Mouse (Mus musculus): ENCODE measurements around the gene Olfr214. TPM values are rescaled to one million over a fixed set of nuclear protein-coding genes. Genes with fewer than 3 reads are reported as not detected.
A peak's percentile ranks its signal among the peaks of the same experiment; 100 is the strongest.
"Not testable (repeated sequence)": the region's sequence is repeated elsewhere in the genome, so short reads cannot be mapped to it uniquely, and the experiment has no call there.

Gene Olfr214
- not detected for total RNA-seq (2021)
- long read RNA-seq, experiment 1, result 0 reads
- long read RNA-seq, experiment 2, result 0 reads

DNA sequence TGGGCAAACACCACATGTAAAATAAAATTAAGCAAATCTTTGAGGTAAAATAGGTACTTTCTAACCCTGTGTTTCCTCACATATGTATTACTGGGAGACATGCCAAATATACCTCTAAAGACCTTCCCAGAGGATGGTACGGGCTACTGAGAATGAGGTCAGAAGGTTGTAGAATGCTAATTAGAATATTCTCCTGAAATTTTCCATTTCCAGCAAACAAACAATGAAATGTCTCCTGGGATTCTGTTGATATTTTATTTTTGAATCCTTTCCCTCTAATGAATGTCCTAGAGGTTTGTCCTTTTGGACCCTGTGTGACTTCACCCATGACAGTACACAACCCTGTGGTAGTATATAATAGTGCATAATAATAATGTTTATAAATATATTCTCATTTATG is at the start of gene Olfr214:
TSS of gene Olfr214 (plus strand) at position 301 of the 400 bp plus-strand sequence.
- DNase-seq (ENCODE audit: low spot score in 2 of 2), result no peak

DNA sequence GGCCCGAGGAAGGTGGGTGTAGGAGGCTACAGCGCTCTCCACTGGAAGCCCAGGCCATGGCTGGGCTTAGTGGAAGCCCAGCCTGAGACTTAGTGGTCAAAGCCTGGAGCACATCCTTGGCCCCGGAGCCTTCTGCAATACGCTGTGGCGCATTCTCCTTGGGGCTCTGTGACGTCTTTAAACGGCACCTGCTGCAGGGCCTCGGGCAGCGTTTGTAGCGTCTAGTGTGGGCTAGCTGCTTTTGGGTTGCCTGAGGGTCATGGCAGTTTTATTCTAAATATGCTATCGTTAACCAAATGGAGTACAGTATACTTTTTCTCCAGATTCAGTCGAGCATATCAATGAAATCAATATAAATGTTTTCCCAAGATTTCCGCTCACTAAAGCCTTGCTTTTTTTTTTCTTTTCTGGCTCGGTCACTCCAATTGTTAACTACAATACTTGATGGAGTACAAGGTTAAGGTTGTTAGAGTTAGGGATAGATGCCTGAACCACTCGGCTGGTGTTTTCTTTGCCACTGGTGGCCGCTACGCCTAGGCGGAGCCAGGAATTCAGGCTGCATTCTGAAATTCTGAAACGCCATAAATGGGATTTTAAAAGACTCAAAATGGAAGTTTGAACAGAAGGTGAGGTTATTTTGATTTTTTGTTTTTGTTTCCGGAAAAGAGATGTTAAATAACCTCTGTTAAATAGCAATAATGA is 47.6 kb upstream of the Olfr214 start, which contains the start of gene Olfr212:
TSS of gene Olfr212 (plus strand) at position 215 of the 702 bp plus-strand sequence.
- DNase-seq (ENCODE audit: low spot score in 2 of 2), result not testable (repeated sequence)

DNA sequence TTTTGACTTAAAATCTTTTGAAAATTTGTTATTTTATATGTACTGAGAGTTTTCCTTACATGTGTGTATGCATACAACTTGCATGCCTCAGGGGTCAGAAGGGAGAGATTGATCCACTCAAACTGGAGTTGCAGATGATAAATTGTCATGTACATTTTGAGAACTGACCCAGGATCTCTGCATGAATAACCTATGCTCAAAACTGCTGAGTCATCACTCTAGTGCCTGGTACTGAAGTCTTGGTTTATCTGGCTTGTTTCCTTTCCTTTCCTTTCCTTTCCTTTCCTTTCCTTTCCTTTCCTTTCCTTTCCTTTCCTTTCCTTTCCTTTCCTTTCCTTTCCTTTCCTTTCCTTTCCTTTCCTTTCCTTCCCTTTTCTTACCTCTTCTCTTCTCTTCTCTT is 39.2 kb upstream of the Olfr214 start:
- DNase-seq (ENCODE audit: low spot score in 2 of 2), result no peak

DNA sequence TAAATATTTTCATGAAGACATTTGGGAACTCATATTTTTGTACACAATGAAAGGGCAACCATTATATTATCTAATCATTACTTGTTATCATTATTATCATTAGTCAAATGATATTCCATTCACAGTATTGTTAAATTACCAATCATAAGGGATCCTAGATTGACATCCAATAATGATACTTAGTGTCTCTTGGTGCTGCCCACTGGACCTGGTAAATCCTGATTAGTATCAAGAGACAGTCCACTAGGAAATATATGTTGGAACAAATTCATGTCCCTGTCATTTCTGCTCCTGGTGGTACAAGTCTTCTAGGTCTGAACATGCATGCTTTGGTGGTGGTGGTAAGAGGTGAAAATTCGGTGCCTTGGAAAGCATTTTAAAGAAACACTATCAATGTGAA is 15.9 kb upstream of the Olfr214 start, which contains the start of gene Olfr213:
TSS of gene Olfr213 (plus strand) at position 301 of the 400 bp plus-strand sequence.
- no peak for DNase-seq (ENCODE audit: low spot score in 2 of 2)

DNA sequence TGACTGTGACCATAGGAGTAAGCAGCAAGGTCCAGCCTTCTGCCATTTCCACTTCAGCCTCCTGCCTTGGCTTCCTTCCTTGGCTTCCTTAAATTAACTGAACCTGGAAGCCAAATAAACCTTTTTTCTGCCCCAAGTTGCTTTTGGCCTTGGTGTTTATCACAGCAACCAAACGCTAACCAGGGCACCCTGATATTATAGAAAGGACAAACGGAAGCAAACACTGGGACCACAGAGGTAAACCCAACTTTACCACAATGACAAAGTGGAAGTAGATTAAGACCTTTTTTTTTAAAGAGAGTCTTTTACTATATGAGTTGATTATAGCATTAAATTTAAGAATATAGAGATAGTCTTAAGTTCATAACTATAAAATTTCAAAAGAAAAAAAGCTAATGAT is 11.5 kb upstream of the Olfr214 start:
- DNase-seq (ENCODE audit: low spot score in 2 of 2), result no peak

DNA sequence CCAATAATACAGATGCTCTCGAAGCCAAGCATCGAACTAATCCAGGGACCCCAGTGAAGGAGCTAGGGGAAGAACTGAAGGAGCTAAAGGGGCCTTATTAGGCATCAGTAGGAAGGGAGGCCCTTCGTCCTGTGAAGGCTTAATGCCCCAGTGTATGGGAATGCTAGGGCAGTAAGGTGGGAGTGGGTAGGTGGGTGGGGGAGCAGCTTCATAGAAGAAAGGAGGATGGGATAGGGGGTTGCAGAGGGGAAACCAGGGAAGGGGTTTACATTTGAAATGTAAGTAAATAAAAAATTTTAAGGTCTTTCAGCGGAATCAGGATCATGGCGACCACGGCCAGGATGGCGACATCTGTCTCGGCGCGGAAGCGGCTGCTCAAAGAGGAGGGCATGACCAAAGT is 3.2 kb upstream of the Olfr214 start, which contains the start of gene Gm5580:
TSS of gene Gm5580 (plus strand) at position 301 of the 400 bp plus-strand sequence.
- not testable (repeated sequence) for DNase-seq (ENCODE audit: low spot score in 2 of 2)

DNA sequence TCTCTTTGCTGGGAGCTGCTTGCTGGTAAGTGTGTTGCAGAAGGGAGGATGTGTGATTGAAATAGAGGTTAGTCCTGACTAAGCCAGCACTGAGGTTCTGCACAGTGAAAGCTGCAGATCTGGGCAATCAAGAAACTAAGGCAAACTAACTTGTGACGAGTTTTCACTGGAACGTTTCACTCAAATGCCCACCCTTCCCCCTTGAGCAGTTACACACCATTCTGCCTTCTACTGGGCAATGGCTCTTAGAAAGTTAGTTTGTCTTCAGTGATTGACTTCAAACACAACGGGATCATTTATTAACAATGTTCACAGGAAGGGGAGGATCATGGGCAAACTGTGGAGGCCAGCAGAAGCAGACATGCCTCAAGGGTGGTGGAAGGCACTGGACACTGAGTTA is 917 bp downstream of the Olfr214 start:
- no peak for DNase-seq (ENCODE audit: low spot score in 2 of 2)

DNA sequence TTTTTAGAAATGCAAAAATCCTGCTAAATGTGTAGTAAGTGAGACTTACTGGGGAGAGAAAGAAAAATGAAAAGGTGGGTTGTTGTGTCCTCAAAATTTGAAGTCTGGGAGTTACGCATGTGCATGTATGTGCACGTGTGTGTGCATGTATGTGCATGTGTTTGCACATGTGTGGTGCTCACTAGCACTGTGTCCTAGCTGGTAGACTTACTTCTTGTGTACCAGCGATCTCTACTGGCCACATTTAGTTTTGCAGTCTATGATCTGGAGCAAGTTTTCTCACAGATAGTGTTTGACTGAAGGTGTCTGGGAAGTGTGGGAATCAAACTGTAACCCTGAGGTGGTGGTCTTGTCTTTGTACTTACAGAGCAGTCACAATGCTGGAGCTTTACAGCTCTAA is 15.8 kb downstream of the Olfr214 start:
- DNase-seq (ENCODE audit: low spot score in 2 of 2), result peak in 1 of 2 experiments; percentile 17

DNA sequence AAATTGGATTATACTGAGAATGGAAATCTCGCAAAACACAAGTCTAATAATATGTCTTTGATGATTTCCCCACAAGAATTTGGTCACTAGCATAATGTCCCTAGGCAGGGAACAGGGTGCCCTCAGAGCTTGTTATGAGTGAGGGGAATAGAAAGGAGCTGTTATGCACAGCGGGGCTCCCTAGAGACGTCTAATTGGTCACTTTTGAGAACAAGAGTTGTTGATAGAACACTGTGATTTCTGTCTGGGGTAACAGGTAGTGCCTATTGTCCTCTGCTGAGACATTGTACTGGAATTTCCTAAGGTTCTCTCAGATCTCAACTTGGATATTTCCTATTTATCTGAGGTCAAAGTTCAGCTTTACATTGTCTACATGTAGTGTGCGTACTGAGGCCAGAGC is 30.1 kb downstream of the Olfr214 start, which contains the start of gene Olfr215:
TSS of gene Olfr215 (minus strand) at position 101 of the 400 bp plus-strand sequence.
- DNase-seq (ENCODE audit: low spot score in 2 of 2), result no peak

DNA sequence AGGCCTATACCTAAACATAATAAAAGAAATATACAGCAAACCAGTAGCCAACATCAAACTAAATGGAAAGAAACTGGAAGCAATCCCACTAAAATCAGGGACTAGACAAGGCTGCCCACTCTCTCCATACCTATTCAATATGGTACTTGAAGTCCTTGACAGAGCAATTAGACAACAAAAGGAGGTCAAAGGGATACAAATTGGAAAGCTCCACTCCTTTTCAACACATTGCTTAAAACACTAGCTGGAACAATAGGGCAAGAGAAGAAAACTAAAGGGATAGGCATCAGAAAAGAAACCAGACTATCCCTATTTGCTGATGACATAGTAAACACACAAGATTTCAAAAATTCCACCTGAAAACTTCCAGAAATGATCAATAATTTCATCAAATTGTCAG is 46.9 kb downstream of the Olfr214 start:
- not testable (repeated sequence) for DNase-seq (ENCODE audit: low spot score in 2 of 2)

DNA sequence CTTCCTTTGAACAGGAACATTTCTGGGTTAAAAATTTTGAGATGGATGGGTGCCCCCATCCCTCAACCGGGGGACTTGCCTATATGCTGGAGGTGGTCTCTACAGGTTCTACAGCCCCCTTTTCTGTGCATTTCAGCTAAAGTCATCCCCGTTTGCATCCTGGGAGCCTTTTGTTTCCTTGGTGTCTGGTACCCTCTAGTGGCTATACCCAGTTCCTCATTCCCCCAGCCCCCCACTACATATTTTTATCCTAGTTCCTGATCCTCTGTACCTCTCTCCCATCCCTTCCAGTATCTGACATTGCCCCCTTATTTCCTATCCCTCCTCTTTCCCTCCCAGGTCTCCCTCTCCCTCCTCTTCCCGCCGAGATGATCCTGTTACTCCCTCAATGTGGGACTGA is 53.2 kb downstream of the Olfr214 start:
- DNase-seq (ENCODE audit: low spot score in 2 of 2), result no peak

Other genes with a start within 250 kb of the Olfr214 start
- 10 to 100 TPM; 59.6 to 76.5 TPM for gene March8, start 216.2 kb upstream of the Olfr214 start, total RNA-seq (2021)
- 1 to 10 TPM; 1.6 to 3.0 TPM for gene Alox5, start 93.1 kb upstream of the Olfr214 start, total RNA-seq (2021)
- not detected for gene Olfr211, start 65.1 kb upstream of the Olfr214 start, total RNA-seq (2021)
- not detected for gene Olfr212, start 47.7 kb upstream of the Olfr214 start, total RNA-seq (2021)
- not detected for gene Olfr213, start 15.8 kb upstream of the Olfr214 start, total RNA-seq (2021)
- gene Gm5580, start 3.1 kb upstream of the Olfr214 start, total RNA-seq (2021), result 1 to 10 TPM; 3.6 to 4.0 TPM
- gene Olfr215, start 30.0 kb downstream of the Olfr214 start, total RNA-seq (2021), result not detected
- 10 to 100 TPM; 14.5 to 21.8 TPM for gene Zfp422, start 74.8 kb downstream of the Olfr214 start, total RNA-seq (2021)
- gene Depp1, start 96.4 kb downstream of the Olfr214 start, total RNA-seq (2021), result 10 to 100 TPM; 10.1 to 23.1 TPM
- 1 to 10 TPM; 3.6 to 5.4 TPM for gene Rassf4, start 119.7 kb downstream of the Olfr214 start, total RNA-seq (2021)
- under 1 TPM; 0.03 TPM for gene Tmem72, start 162.7 kb downstream of the Olfr214 start, total RNA-seq (2021)

Measured in adrenal gland, adult 18-20 months (tissue).